Mouse (Mus musculus): ENCODE data around the gene Tmem150c. TPM values are rescaled to one million over a fixed set of nuclear protein-coding genes. Genes with fewer than 3 reads are reported as not detected.

The Tmem150c gene
- total and polyA plus RNA-seq, 2 experiments from 2014 or later, result 60.6 to 76.1 TPM

DNA sequence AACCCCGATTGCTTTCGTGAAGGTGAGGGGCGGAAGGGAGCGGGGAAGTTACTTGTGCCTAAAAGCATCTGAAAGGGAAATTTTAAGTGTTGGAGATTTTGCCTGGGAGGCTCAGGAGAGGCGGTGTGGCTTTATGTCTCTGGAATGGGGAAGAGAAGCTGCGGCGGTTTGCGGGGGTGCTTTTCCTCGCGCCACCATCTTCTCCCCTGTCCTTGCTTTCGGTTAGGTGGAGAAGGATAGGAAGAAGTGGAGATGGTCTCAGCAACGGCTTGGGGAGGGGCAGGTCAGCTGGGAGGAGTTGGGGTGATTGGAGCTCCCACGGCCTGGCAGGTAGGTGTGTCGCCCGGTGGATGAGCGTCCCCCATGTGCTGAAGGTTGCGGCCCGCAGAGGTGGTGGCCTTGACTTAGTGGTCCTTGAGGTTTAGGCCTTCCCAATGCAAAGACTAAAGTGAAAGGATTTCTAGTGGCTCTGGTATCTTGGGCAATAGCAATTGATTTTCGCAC is 119.3 kb downstream of the Tmem150c start:
- Histone ChIP-seq H3K27ac (ENCODE audit: low read depth, low read length) (peak overlapping the region; percentile 100), H3K36me3 (ENCODE audit: insufficient read depth) (peaks cover 8% of the 10 kb centered on the region), H3K27me3 (ENCODE audit: insufficient read depth, low read length) (no peaks in the 10 kb centered on the region), H3K4me1 (ENCODE audit: insufficient read depth) (peaks cover 17% of the 10 kb centered on the region), H3K4me2 (ENCODE audit: low read depth) (peak overlapping the region; percentile 81), H3K9me3 (ENCODE audit: low read length) (no peaks in the 10 kb centered on the region), H3K4me3 (ENCODE audit: low read depth, low read length) (peak overlapping the region; percentile 82), H3K9ac (peak overlapping the region; percentile 99)
- DNase-seq (no peak), ATAC-seq (peak; percentile 5)
- 2% methylated on average over 19 of the region's 19 CpGs for WGBS
- TF ChIP-seq CTCF (IDR thresholded peaks at IDR 0.05; ENCODE audit: low read depth), result no peak

DNA sequence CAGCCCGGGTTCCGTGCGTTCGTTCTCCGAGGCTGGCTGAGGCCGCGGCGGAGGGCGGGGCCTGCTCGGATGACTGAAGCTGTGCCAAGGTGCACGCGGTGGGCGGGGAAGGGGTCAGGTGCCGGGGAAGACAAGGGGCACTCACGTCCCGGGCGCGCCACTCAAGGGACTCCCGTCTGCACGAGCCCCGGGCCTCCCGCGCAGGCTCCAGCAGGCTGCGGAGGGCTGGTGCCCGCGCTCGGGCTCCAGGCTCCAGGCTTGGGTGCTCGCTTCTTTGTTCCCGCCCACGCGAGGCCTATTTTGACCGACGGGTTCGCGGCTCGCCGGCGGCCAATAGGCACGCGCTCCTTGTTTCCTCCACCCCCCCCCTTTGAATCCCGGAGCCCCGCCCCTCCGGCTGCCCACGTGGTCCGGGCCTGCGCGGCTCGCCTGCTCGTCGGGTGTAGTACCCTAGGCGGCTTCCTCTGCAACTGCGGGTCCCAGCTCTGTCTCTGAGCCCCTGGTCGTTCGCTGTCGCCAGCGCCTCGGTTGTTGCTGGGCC is 119.9 kb downstream of the Tmem150c start, which contains the start of the genes Hnrnpdl and Enoph1:
TSS of gene Hnrnpdl (minus strand) at position 63 of the 541 bp plus-strand sequence.
TSS of gene Enoph1 (plus strand) at position 384 of the 541 bp plus-strand sequence.
- peak; percentile 98 for DNase-seq
- H3K9ac ChIP-seq, result peak within 1 kb of the TSS; percentile 99
- peaks cover 12% of the 10 kb centered on the region for H3K36me3 ChIP-seq (ENCODE audit: insufficient read depth)
- peak within 1 kb of the TSS; percentile 82 for H3K4me3 ChIP-seq (ENCODE audit: low read depth, low read length)
- peak; percentile 86 for ATAC-seq
- no peaks in the 10 kb centered on the region for H3K9me3 ChIP-seq (ENCODE audit: low read length)
- peak; percentile 43 for TF ChIP-seq CTCF (IDR thresholded peaks at IDR 0.05; ENCODE audit: low read depth)
- no peaks in the 10 kb centered on the region for H3K27me3 ChIP-seq (ENCODE audit: insufficient read depth, low read length)
- H3K4me1 ChIP-seq (ENCODE audit: insufficient read depth), result peaks cover 17% of the 10 kb centered on the region
- H3K4me2 ChIP-seq (ENCODE audit: low read depth), result peak within 1 kb of the TSS; percentile 88
- 2% methylated on average over 57 of the region's 57 CpGs for WGBS
- peak within 1 kb of the TSS; percentile 100 for H3K27ac ChIP-seq (ENCODE audit: low read depth, low read length)

- ATAC-seq (peak; percentile 74), DNase-seq (peak; percentile 98)
- whole genome bisulfite sequencing, result 3% methylated on average over 111 of the region's 113 CpGs
- TF ChIP-seq CTCF (IDR thresholded peaks at IDR 0.05; ENCODE audit: low read depth), result peak; percentile 97
- Histone ChIP-seq H3K4me3 (ENCODE audit: low read depth, low read length) (peak overlapping the region; percentile 82), H3K27me3 (ENCODE audit: insufficient read depth, low read length) (no peaks in the 10 kb centered on the region), H3K4me1 (ENCODE audit: insufficient read depth) (peaks cover 10% of the 10 kb centered on the region; the same call in 1 of the 2 replicates), H3K4me2 (ENCODE audit: low read depth) (peak overlapping the region; percentile 88), H3K27ac (ENCODE audit: low read depth, low read length) (peak overlapping the region; percentile 100), H3K9me3 (ENCODE audit: low read length) (no peaks in the 10 kb centered on the region), H3K9ac (peak overlapping the region; percentile 99), H3K36me3 (ENCODE audit: insufficient read depth) (peaks cover 19% of the 10 kb centered on the region)
Measured at GRCm38 (mm10) chr5:100038714-100039601, 120.7 kb downstream of the Tmem150c start.

GRCm38 (mm10) chr5:100037965-100038713 is 121.5 kb downstream of the Tmem150c start:
- DNase-seq, result peak; percentile 92
- peak; percentile 32 for ATAC-seq
- no peak for TF ChIP-seq CTCF (IDR thresholded peaks at IDR 0.05; ENCODE audit: low read depth)
- H3K27me3 ChIP-seq (ENCODE audit: insufficient read depth, low read length), result no peaks in the 10 kb centered on the region
- peak overlapping the region; percentile 82 for H3K4me3 ChIP-seq (ENCODE audit: low read depth, low read length)
- peak overlapping the region; percentile 88 for H3K4me2 ChIP-seq (ENCODE audit: low read depth)
- peaks cover 24% of the 10 kb centered on the region for H3K36me3 ChIP-seq (ENCODE audit: insufficient read depth)
- peak overlapping the region; percentile 100 for H3K27ac ChIP-seq (ENCODE audit: low read depth, low read length)
- no peaks in the 10 kb centered on the region for H3K9me3 ChIP-seq (ENCODE audit: low read length)
- 0% methylated on average over 36 of the region's 45 CpGs for WGBS
- H3K4me1 ChIP-seq (ENCODE audit: insufficient read depth), result peaks cover 9% of the 10 kb centered on the region; the same call in 1 of the 2 replicates
- H3K9ac ChIP-seq, result peak overlapping the region; percentile 99

GRCm38 (mm10) chr5:100036681-100037080 is 122.9 kb downstream of the Tmem150c start:
- DNase-seq (no peak), ATAC-seq (no peak)
- Histone ChIP-seq H3K4me3 (ENCODE audit: low read depth, low read length) (peak overlapping the region; percentile 82), H3K27ac (ENCODE audit: low read depth, low read length) (no peak overlapping the region), H3K9me3 (ENCODE audit: low read length) (no peaks in the 10 kb centered on the region), H3K9ac (no peak overlapping the region), H3K4me1 (ENCODE audit: insufficient read depth) (peaks cover 3% of the 10 kb centered on the region; the same call in 1 of the 2 replicates), H3K36me3 (ENCODE audit: insufficient read depth) (peaks cover 37% of the 10 kb centered on the region), H3K27me3 (ENCODE audit: insufficient read depth, low read length) (no peaks in the 10 kb centered on the region), H3K4me2 (ENCODE audit: low read depth) (peak overlapping the region; percentile 88)
- 14% methylated on average over 7 of the region's 7 CpGs for WGBS
- no peak for TF ChIP-seq CTCF (IDR thresholded peaks at IDR 0.05; ENCODE audit: low read depth)

- ATAC-seq (no peak), DNase-seq (no peak)
- Histone ChIP-seq H3K4me3 (ENCODE audit: low read depth, low read length) (peak overlapping the region; percentile 82), H3K27me3 (ENCODE audit: insufficient read depth, low read length) (no peaks in the 10 kb centered on the region), H3K9ac (no peak overlapping the region), H3K4me2 (ENCODE audit: low read depth) (peak overlapping the region; percentile 88), H3K9me3 (ENCODE audit: low read length) (no peaks in the 10 kb centered on the region), H3K27ac (ENCODE audit: low read depth, low read length) (no peak overlapping the region), H3K36me3 (ENCODE audit: insufficient read depth) (peaks cover 41% of the 10 kb centered on the region), H3K4me1 (ENCODE audit: insufficient read depth) (no peaks in the 10 kb centered on the region; the same call in 1 of the 2 replicates)
- WGBS, result 27% methylated on average over 7 of the region's 7 CpGs
- TF ChIP-seq CTCF (IDR thresholded peaks at IDR 0.05; ENCODE audit: low read depth), result peak; percentile 21; the same call in 1 of the 2 replicates
Measured at GRCm38 (mm10) chr5:100035950-100036349, 123.7 kb downstream of the Tmem150c start.

Measured in forebrain, postnatal 0 days (tissue).